Comparison of ENCODE assay signal across 20 mouse cellular contexts in genomic region chr12:75615556-75615955, GRCm38 (mm10). TPM values are rescaled to one million over a fixed set of nuclear protein-coding genes. Genes with fewer than 3 reads are reported as not detected.
DNase-seq lines count a peak whose midpoint lies in the region; ATAC-seq lines count a peak whose summit lies in the region.
"Had no signal": no experiment of that assay in that cellular context is flagged by ENCODE, and none has a peak within 500 bp of the region (broad histone marks: within the 10 kb centered on the region; RNA-seq: fewer than 3 reads in every experiment).

No protein-coding gene starts in this region.

- H3K27ac ChIP-seq in kidney, embryonic 15.5 days, result no peak overlapping the region
- no peak overlapping the region for H3K27ac ChIP-seq in embryonic facial prominence, embryonic 13.5 days
- H3K27ac ChIP-seq: forebrain, embryonic 15.5 days; hindbrain, embryonic 15.5 days; kidney, postnatal 0 days; liver, embryonic 13.5 days; neural tube, embryonic 15.5 days had no signal

- WGBS in kidney, embryonic 15.5 days, result 54% methylated on average over 3 of the region's 3 CpGs
- whole genome bisulfite sequencing in embryonic facial prominence, embryonic 13.5 days, result 56% methylated on average over 3 of the region's 3 CpGs

- no peaks in the 10 kb centered on the region for H3K36me3 ChIP-seq in kidney, embryonic 15.5 days
- H3K36me3 ChIP-seq in embryonic facial prominence, embryonic 13.5 days, result no peaks in the 10 kb centered on the region
- H3K36me3 ChIP-seq: forebrain, embryonic 15.5 days; hindbrain, embryonic 15.5 days; liver, embryonic 13.5 days; neural tube, embryonic 15.5 days had no signal

- no peak for ATAC-seq in kidney, embryonic 15.5 days (replicated peaks; ENCODE audit: low FRiP score)
- no peak for ATAC-seq in embryonic facial prominence, embryonic 13.5 days (ENCODE audit: insufficient number of reproducible peaks, insufficient read depth, low FRiP score, low TSS enrichment, low read depth)
- ATAC-seq: activated CD4-positive, CD25-positive, alpha-beta regulatory T cell, adult 4 months; forebrain, embryonic 15.5 days; Patski had no signal

- no peak overlapping the region for H3K4me3 ChIP-seq in kidney, embryonic 15.5 days (replicated peaks)
- no peak overlapping the region for H3K4me3 ChIP-seq in embryonic facial prominence, embryonic 13.5 days
- H3K4me3 ChIP-seq: forebrain, embryonic 15.5 days; myocyte had no signal

- no peak overlapping the region for H3K9ac ChIP-seq in kidney, embryonic 15.5 days
- H3K9ac ChIP-seq in embryonic facial prominence, embryonic 13.5 days, result no peak overlapping the region
- H3K9ac ChIP-seq: forebrain, embryonic 15.5 days; hindbrain, embryonic 15.5 days; liver, embryonic 13.5 days; neural tube, embryonic 15.5 days had no signal

- intact Hi-C loops in heart, postnatal 36 days (cut with DNase I), result no loop called here
- intact Hi-C loops in heart, postnatal 10 days (cut with DNase I), result no loop called here

- peak; percentile 88 for DNase-seq in heart, adult 11 months
- DNase-seq in heart, postnatal 36 days, result no peak
- no peak for DNase-seq in kidney, adult 11 months
- DNase-seq in heart, postnatal 10 days, result peak; percentile 19 to 26
- no peak for DNase-seq in spleen, postnatal 36 days (ENCODE audit: low spot score in 2 of 2)
- no peak for DNase-seq in adrenal gland, adult 2 months
- DNase-seq: cerebellum, adult 9-11 months; layer of hippocampus, adult 9-11 months; liver, embryonic 13.5 days; right cerebral cortex, postnatal 4 days; thymus, postnatal 25 days had no signal

- H3K9me3 ChIP-seq in kidney, embryonic 15.5 days (replicated peaks), result no peaks in the 10 kb centered on the region
- H3K9me3 ChIP-seq in embryonic facial prominence, embryonic 13.5 days, result no peaks in the 10 kb centered on the region
- H3K9me3 ChIP-seq: forebrain, embryonic 15.5 days; hindbrain, embryonic 15.5 days; liver, embryonic 13.5 days; neural tube, embryonic 15.5 days had no signal

- 0 out of 2 replicates have a peak, but pooled peaks cover 4% of the 10 kb centered on the region for H3K4me1 ChIP-seq in kidney, embryonic 15.5 days
- no peaks in the 10 kb centered on the region for H3K4me1 ChIP-seq in embryonic facial prominence, embryonic 13.5 days
- H3K4me1 ChIP-seq: forebrain, embryonic 15.5 days; hindbrain, embryonic 15.5 days had no signal

- no peaks in the 10 kb centered on the region for H3K27me3 ChIP-seq in kidney, embryonic 15.5 days
- H3K27me3 ChIP-seq in embryonic facial prominence, embryonic 13.5 days, result no peaks in the 10 kb centered on the region
- H3K27me3 ChIP-seq: forebrain, embryonic 15.5 days; hindbrain, embryonic 15.5 days; neural tube, embryonic 15.5 days; Patski had no signal

- H3K4me2 ChIP-seq in kidney, embryonic 15.5 days, result peak overlapping the region; percentile 60; the same call in 1 of the 2 replicates
- peak overlapping the region; percentile 63; the same call in 1 of the 2 replicates for H3K4me2 ChIP-seq in embryonic facial prominence, embryonic 13.5 days

RNA-seq across cellular contexts. Expression of gene Ppp2r5e, which starts 19.5 kb away (rescaled TPM):
- 10 to 100 TPM; 32.4 to 32.8 TPM for total RNA-seq in heart, postnatal 36 days (2021)
- 12.4 and 13.6 TPM in 2 replicates for polyA plus RNA-seq in kidney, embryonic 15.5 days (2015; fragmentation: Nextera tagmentation; extraction: Ambion mirVana)
- polyA plus RNA-seq in embryonic facial prominence, embryonic 13.5 days (2015; fragmentation: Nextera tagmentation; extraction: Ambion mirVana), result 14.3 and 15.0 TPM in 2 replicates
- total RNA-seq in heart, postnatal 10 days (2021), result 10 to 100 TPM; 35.4 to 36.9 TPM
- 10 to 100 TPM; 45.2 to 50.3 TPM for total RNA-seq in adrenal gland, adult 2 months (2021)
- 50.3 and 57.4 TPM in 2 replicates for polyA plus RNA-seq in adrenal gland, adult 2 months (2012; rRNA removed)

RNA-seq across cellular contexts. Expression of gene Wdr89, which starts 53.8 kb away (rescaled TPM):
- 1 to 10 TPM; 2.4 to 2.9 TPM for total RNA-seq in heart, postnatal 36 days (2021)
- 13.2 and 15.4 TPM in 2 replicates for polyA plus RNA-seq in kidney, embryonic 15.5 days (2015; fragmentation: Nextera tagmentation; extraction: Ambion mirVana)
- 13.7 and 18.1 TPM in 2 replicates for polyA plus RNA-seq in embryonic facial prominence, embryonic 13.5 days (2015; fragmentation: Nextera tagmentation; extraction: Ambion mirVana)
- 1 to 10 TPM; 2.5 to 3.6 TPM for total RNA-seq in heart, postnatal 10 days (2021)
- total RNA-seq in adrenal gland, adult 2 months (2021), result 1 to 10 TPM; 3.2 to 4.9 TPM
- polyA plus RNA-seq in adrenal gland, adult 2 months (2012; rRNA removed), result 1.5 and 2.0 TPM in 2 replicates

Comparison
In these comparisons a context has a peak if more than half of its experiments do, and no peak if none do; other contexts are left out.
1. DNase-seq: peak in heart, adult 11 months (single experiment) and heart, postnatal 10 days (2 of 2); none in heart, postnatal 36 days (0 of 2), kidney, adult 11 months (single experiment), spleen, postnatal 36 days (0 of 2) and adrenal gland, adult 2 months (single experiment).